Mouse (Mus musculus) layer of hippocampus, adult 2 months (tissue): ENCODE results near the gene Sorcs1. TPM values are rescaled to one million over a fixed set of nuclear protein-coding genes. Genes with fewer than 3 reads are reported as not detected.
A peak's percentile ranks its signal among the peaks of the same experiment; 100 is the strongest.

Experiments
- DNase-seq, 2 experiments: peaks; one replicate each; pipeline ENCODE4 v3.0.0; 2022; ENCODE audit warnings: low spot score in 2 of 2
- H3K27ac ChIP-seq: fragments of 200-600 bp; 2 replicates; pipeline ENCODE4 v1.8.1; 2022
- H3K4me3 ChIP-seq: fragments of 200-600 bp; 2 replicates; pipeline ENCODE4 v1.8.1; 2022; ENCODE audit warnings: mild to moderate bottlenecking
- CTCF ChIP-seq: fragments of 200-600 bp; conservative IDR thresholded peaks from 2 replicates; pipeline ENCODE4 v1.8.1; 2022; ENCODE audit warnings: antibody characterized with exemption, mild to moderate bottlenecking, moderate library complexity
- total RNA-seq, 2 experiments: library from RNA; stranded (reverse); gene quantifications; 2 replicates each; pipeline ENCODE4 v1.2.3; 2021

Sorcs1 gene
- total RNA-seq, 2 experiments from 2014 or later: 9.4 to 9.5 TPM

DNA sequence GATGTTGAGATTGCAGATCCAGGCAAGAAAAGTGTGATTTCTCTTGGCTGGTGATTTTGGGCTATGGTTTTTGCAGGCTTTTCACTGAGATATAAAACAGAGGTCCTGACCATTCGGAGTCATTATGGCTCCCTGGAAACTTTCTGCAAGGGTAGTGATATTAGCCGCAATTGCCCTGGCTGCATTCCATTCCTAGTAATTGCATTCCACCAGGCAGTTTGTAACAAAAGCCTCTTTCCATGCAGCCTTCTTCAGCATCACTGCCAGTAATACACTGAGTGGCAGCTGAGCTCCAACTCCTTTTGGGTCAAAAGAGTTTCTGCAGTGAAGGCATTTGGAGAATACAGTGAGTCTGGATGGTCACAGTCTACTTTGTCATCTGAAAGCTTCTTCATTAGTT, 319.9 kb downstream of the Sorcs1 start:
- no peak for DNase-seq
- TF ChIP-seq CTCF: no peak

GRCm38 (mm10) chr19:50339211-50339610, 339.2 kb downstream of the Sorcs1 start:
- Histone ChIP-seq H3K4me3 (no peak overlapping the region), H3K27ac (no peak overlapping the region)
- no peak for TF ChIP-seq CTCF
- no peak for DNase-seq

More for the DNA sequence above, 319.9 kb downstream of the Sorcs1 start:
- H3K4me3 ChIP-seq: no peak overlapping the region
- H3K27ac ChIP-seq: no peak overlapping the region

GRCm38 (mm10) chr19:50336751-50337150, 341.7 kb downstream of the Sorcs1 start:
- TF ChIP-seq CTCF: no peak
- no peak overlapping the region for H3K27ac ChIP-seq
- no peak for DNase-seq
- H3K4me3 ChIP-seq: no peak overlapping the region

GRCm38 (mm10) chr19:50331136-50331535, 347.3 kb downstream of the Sorcs1 start:
- DNase-seq: no peak
- no peak overlapping the region for H3K27ac ChIP-seq
- TF ChIP-seq CTCF: no peak

DNA sequence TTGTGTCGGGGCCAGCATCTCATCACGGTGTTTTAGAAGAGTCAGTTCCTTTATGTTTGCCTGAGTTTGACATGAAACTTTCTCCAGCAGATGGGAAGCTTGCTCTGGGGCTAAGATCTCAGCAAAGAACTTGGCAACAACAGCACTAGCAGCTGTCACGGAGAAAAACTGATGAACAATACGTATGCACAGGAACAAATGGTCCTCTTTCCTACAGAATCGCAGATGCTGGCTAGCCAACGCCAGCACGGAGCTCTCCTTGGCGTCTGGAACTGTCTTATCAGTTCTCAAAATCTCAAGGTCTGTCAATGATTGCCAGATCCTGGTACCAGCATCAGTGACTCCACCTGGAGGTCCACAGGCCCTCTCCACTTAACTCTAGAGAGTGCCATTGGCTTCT, 350.6 kb downstream of the Sorcs1 start:
- TF ChIP-seq CTCF: no peak
- Histone ChIP-seq H3K27ac (no peak overlapping the region), H3K4me3 (no peak overlapping the region)
- DNase-seq: no peak

More at GRCm38 (mm10) chr19:50331136-50331535, 347.3 kb downstream of the Sorcs1 start:
- H3K4me3 ChIP-seq: no peak overlapping the region

- no peak overlapping the region for H3K27ac ChIP-seq
- TF ChIP-seq CTCF: no peak
- no peak for DNase-seq
- no peak overlapping the region for H3K4me3 ChIP-seq
Observed at GRCm38 (mm10) chr19:50326151-50326550, 352.3 kb downstream of the Sorcs1 start.

DNA sequence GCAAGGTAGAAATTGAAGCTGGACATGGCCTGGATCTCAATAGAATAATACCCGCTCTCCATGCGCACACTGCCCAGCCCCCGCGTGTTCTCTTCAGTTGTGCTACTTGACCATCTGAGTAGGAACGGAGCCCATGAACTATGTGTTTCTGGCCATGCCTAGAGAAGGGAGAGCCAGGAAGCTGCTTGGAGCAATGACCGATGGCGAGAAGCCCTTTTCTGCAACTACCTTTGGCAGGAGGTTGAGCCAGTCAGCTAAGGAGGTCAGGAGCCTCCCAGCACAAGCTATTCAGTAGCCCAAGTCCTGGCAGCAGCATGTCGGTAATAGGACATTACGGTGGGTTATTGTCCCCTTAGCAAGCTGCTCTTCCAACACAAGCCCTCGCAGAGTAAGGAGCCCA, 352.8 kb downstream of the Sorcs1 start:
- no peak for DNase-seq
- no peak overlapping the region for H3K27ac ChIP-seq
- no peak overlapping the region for H3K4me3 ChIP-seq
- no peak for TF ChIP-seq CTCF

GRCm38 (mm10) chr19:50307046-50307445, 371.4 kb downstream of the Sorcs1 start:
- no peak overlapping the region for H3K4me3 ChIP-seq
- TF ChIP-seq CTCF: no peak
- H3K27ac ChIP-seq: no peak overlapping the region
- no peak for DNase-seq

- TF ChIP-seq CTCF: no peak
- DNase-seq: no peak
- Histone ChIP-seq H3K4me3 (no peak overlapping the region), H3K27ac (no peak overlapping the region)
Observed at GRCm38 (mm10) chr19:50294205-50294604, 384.2 kb downstream of the Sorcs1 start.

- peak; percentile 74 for TF ChIP-seq CTCF
- peak in 1 of 2 experiments; percentile 43 for DNase-seq
- H3K27ac ChIP-seq: no peak overlapping the region
Observed at GRCm38 (mm10) chr19:50264450-50264849, 414.0 kb downstream of the Sorcs1 start.

GRCm38 (mm10) chr19:50258718-50259413, 419.6 kb downstream of the Sorcs1 start:
- no peak overlapping the region for H3K27ac ChIP-seq
- TF ChIP-seq CTCF: peak; percentile 93
- H3K4me3 ChIP-seq: no peak overlapping the region
- peak; percentile 45 to 68 for DNase-seq

More at GRCm38 (mm10) chr19:50264450-50264849, 414.0 kb downstream of the Sorcs1 start:
- H3K4me3 ChIP-seq: no peak overlapping the region

GRCm38 (mm10) chr19:50220476-50220875, 458.0 kb downstream of the Sorcs1 start:
- H3K27ac ChIP-seq: no peak overlapping the region
- TF ChIP-seq CTCF: no peak
- H3K4me3 ChIP-seq: no peak overlapping the region
- DNase-seq: no peak

GRCm38 (mm10) chr19:50214466-50215228, 463.8 kb downstream of the Sorcs1 start:
- Histone ChIP-seq H3K4me3 (no peak overlapping the region), H3K27ac (no peak overlapping the region)
- no peak for TF ChIP-seq CTCF
- peak in 1 of 2 experiments; percentile 3 for DNase-seq
